Mouse (Mus musculus) embryonic stem cell, embryonic (primary cell): ENCODE measurements around the gene 9230112D13Rik.

Experiments used
- CTCF ChIA-PET, 4 experiments: fragments of 300-600 bp in 2 of 4; fragments of 350-600 bp in 2 of 4; sonication (Branson Sonifier 250); formaldehyde crosslinking; loops; one replicate each; lab custom pipeline; 2022; ENCODE audit warnings: inconsistent platforms in 2 of 4; lab: Charles Lee
- POLR2A ChIA-PET, 4 experiments: fragments of 300-600 bp in 2 of 4; fragments of 350-600 bp in 2 of 4; sonication (Branson Sonifier 250); formaldehyde crosslinking; loops; one replicate each; lab custom pipeline; 2022; ENCODE audit warnings: antibody characterized with exemption in 4 of 4, inconsistent platforms in 1 of 4; lab: Charles Lee

The 9230112D13Rik gene

GRCm38 (mm10) chr14:34522701-34523100, at the start of gene 9230112D13Rik:
Gene 9230112D13Rik (minus strand): TSS chr14:34522801.
- POLR2A ChIA-PET, result interaction anchor here in 3 of 4 experiments (0.5 to 1.8 kb wide), 9 partner anchors 14 to 306 kb away, joined by 3 to 6 read pairs (median 5); no protein-coding TSS in a partner anchor

DNA sequence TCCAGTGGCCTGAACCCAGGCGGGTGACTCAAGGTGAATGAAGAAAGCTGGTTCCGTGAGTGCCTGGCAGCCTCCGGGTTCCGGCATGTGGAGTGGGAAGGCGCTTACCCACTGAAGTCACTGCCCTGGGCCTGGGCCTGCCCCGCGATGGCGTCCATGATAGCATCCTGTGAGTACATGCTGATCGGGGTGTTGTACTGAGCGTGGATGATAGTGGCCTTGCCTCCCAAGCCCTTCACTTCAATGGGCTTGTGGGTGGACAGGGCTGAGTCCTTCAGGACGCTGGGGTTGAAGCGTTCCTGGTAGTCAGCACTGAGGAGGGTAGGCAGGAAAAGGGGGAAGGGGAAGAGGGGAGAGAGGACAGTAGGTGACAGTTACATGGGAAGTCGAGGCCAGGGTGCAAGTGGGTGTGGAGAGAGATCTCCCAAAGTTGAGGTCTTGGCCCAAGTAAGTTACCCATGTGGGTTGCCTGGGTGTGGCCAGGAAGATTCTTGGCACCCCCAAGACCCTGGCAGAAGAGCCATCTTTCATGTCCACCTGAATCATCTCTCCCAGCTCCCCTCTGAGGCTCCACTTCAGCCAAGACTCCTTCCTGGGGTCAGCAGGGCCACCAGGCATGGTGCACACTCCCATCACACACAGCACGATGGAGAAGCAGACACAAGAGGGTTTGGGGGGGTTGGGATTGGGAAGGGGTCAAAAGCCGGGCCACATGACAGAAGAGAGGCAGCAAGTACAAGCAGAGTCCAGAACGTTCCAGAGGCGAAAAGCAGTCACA, 49.2 kb upstream of the 9230112D13Rik start:
- POLR2A ChIA-PET, result interaction anchor here in 3 of 4 experiments (0.6 to 1.7 kb wide), 4 partner anchors 23 to 224 kb away, joined by 3 to 4 read pairs (median 4); no protein-coding TSS in a partner anchor
- CTCF ChIA-PET, result interaction anchor here in 3 of 4 experiments (0.5 to 1.6 kb wide), 8 partner anchors 24 to 486 kb away, joined by 3 to 18 read pairs (median 4); no protein-coding TSS in a partner anchor

More at GRCm38 (mm10) chr14:34522701-34523100, at the start of gene 9230112D13Rik:
- CTCF ChIA-PET, result no interaction called here

GRCm38 (mm10) chr14:34570903-34571302, 48.3 kb upstream of the 9230112D13Rik start:
- ChIA-PET POLR2A (interaction anchor here in 2 of 4 experiments (0.6 to 1.7 kb wide), 2 partner anchors 112 to 194 kb away, joined by 3 to 4 read pairs; no protein-coding TSS in a partner anchor), CTCF (interaction anchor here in 3 of 4 experiments (0.5 to 1.6 kb wide), 8 partner anchors 25 to 487 kb away, joined by 3 to 6 read pairs (median 4); no protein-coding TSS in a partner anchor)

DNA sequence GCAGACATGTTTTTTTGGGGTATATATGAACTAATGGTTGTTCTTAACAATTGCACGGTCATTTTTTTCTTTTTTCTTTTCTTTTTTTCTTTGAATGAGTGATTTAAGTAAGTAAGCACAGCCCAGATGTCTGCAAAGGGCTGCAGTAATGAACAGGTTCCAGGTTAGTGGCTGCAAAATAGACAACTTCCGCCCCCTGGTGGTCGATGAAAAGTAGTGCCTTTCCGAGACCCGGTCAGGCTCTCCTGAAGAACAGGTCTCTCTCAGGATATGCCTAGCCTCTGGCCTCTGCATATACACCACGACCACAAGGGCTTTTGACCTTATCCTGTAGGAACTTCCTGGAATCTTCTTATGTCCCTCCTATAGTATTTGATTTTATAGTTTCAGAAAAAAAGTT, 47.7 kb upstream of the 9230112D13Rik start:
- CTCF ChIA-PET, result interaction anchor here in 2 of 4 experiments (0.6 to 1.6 kb wide), 6 partner anchors 22 to 198 kb away, joined by 3 to 7 read pairs (median 3); no protein-coding TSS in a partner anchor
- POLR2A ChIA-PET, result interaction anchor here in 1 of 4 experiments (0.6 to 1.7 kb wide), 3 partner anchors 15 to 111 kb away, joined by 3 to 4 read pairs (median 4); no protein-coding TSS in a partner anchor

- CTCF ChIA-PET, result interaction anchor here (0.5 to 1.5 kb wide), 8 partner anchors 9 to 192 kb away, joined by 3 to 9 read pairs (median 4); no protein-coding TSS in a partner anchor
- POLR2A ChIA-PET, result interaction anchor here in 3 of 4 experiments (1.5 to 3.9 kb wide), 5 partner anchors 15 to 110 kb away, joined by 4 to 17 read pairs (median 9); partner anchors contain the start of gene Bmpr1a (in 1 of the 3)
These were observed 47.1 kb upstream of the 9230112D13Rik start for GRCm38 (mm10) chr14:34569534-34570194.

- ChIA-PET POLR2A (interaction anchor here in 3 of 4 experiments (1.0 to 3.9 kb wide), 8 partner anchors 8 to 109 kb away, joined by 3 to 17 read pairs (median 8); partner anchors contain the start of gene Bmpr1a (in 1 of the 3)), CTCF (interaction anchor here in 2 of 4 experiments (0.7 to 1.5 kb wide), 5 partner anchors 13 to 205 kb away, joined by 3 to 9 read pairs (median 3); no protein-coding TSS in a partner anchor)
These were observed 46.0 kb upstream of the 9230112D13Rik start for GRCm38 (mm10) chr14:34568626-34569025.

GRCm38 (mm10) chr14:34567697-34568096, 45.1 kb upstream of the 9230112D13Rik start:
- ChIA-PET POLR2A (interaction anchor here in 3 of 4 experiments (0.6 to 3.9 kb wide), 10 partner anchors 9 to 1257 kb away, joined by 3 to 17 read pairs (median 4); partner anchors contain the start of gene Bmpr1a (in 1 of the 3)), CTCF (interaction anchor here in 1 of 4 experiments (0.8 to 1.2 kb wide), 2 partner anchors 27 to 204 kb away, joined by 3 read pairs; no protein-coding TSS in a partner anchor)

- ChIA-PET POLR2A (interaction anchor here in 2 of 4 experiments (0.6 to 3.9 kb wide), 5 partner anchors 19 to 205 kb away, joined by 3 to 11 read pairs (median 9); partner anchors contain the start of gene Bmpr1a (in 1 of the 2)), CTCF (interaction anchor here in 1 of 4 experiments (0.8 kb wide), 1 partner anchor 9 kb away, joined by 3 read pairs; no protein-coding TSS in a partner anchor)
These were observed 43.9 kb upstream of the 9230112D13Rik start for GRCm38 (mm10) chr14:34566530-34566929.

- POLR2A ChIA-PET, result interaction anchor here in 3 of 4 experiments (0.6 to 1.6 kb wide), 6 partner anchors 24 to 320 kb away, joined by 3 to 6 read pairs (median 4); no protein-coding TSS in a partner anchor
- CTCF ChIA-PET, result interaction anchor here in 2 of 4 experiments (0.7 to 1.2 kb wide), 3 partner anchors 8 to 168 kb away, joined by 3 to 4 read pairs (median 3); no protein-coding TSS in a partner anchor
These were observed 43.1 kb upstream of the 9230112D13Rik start for GRCm38 (mm10) chr14:34565711-34566110.

DNA sequence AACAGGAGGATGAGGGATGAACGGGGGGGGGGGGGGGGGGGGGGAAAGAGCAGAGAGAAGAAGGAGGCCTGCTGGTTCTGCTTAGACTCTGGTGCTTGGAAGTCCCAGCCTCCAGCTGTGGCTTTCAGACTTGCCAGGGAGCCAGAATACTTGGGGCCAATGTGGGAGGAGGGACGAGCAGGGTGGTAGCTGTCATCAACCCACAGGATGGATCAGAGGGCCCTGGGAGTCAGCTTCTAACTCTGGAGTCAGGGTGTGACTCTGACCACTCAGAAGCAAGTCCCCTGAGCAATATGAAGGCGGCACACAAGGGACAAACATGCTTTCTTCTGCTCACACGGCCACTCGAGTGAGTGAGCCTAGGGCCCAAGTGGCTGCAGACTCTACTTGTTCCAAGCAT, 42.0 kb upstream of the 9230112D13Rik start:
- ChIA-PET CTCF (interaction anchor here in 1 of 4 experiments (0.5 kb wide), 1 partner anchor 97 kb away, joined by 4 read pairs; no protein-coding TSS in a partner anchor), POLR2A (interaction anchor here in 2 of 4 experiments (0.5 to 1.6 kb wide), 4 partner anchors 98 to 484 kb away, joined by 3 to 6 read pairs (median 5); no protein-coding TSS in a partner anchor)

DNA sequence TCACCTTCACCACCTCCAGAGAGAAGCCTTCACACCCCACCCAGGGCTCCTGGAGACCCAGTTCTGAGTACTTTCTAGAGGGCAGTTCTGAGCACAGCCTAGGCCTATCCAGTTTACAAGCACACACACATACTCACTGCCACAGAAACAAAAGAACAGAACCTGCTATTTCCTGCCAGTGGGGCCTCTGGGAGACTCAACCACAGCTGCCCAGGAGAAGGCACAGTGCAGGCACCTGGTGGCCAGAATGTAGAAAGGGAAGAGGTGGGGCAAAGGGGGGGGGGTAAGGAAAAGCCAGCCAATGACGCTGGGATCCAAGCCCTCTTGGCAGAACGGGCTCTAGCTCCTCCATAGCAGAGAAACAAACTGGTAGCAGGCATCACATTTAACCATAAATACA, 39.8 kb upstream of the 9230112D13Rik start:
- POLR2A ChIA-PET, result interaction anchor here in 3 of 4 experiments (0.7 to 4.0 kb wide), 12 partner anchors 9 to 216 kb away, joined by 3 to 13 read pairs (median 4); no protein-coding TSS in a partner anchor

DNA sequence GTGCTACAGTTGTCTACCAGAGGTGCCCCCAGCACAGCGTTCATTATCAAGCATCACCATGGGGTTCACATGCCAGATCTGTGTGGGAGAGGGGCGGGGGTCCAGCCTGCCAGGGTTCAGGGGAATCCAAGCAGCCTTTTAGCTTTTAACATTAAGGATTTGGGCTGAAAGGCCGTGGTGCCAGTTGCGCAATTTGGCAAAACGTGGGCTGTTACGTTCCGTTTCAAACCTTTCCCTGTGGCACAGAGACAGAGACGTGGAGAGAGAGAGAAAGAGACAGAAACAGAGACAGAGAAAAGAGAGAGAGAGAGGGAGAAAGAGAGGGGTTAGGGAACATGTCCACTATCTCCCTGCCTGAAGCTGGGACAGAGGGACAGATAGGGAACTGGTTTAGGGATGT, 39.0 kb upstream of the 9230112D13Rik start:
- POLR2A ChIA-PET, result interaction anchor here in 3 of 4 experiments (0.6 to 4.0 kb wide), 8 partner anchors 9 to 212 kb away, joined by 3 to 13 read pairs (median 3); no protein-coding TSS in a partner anchor
- CTCF ChIA-PET, result interaction anchor here in 2 of 4 experiments (0.6 to 1.9 kb wide), 4 partner anchors 12 to 18 kb away, joined by 3 to 11 read pairs (median 4); no protein-coding TSS in a partner anchor

More for the DNA sequence above, 39.8 kb upstream of the 9230112D13Rik start:
- CTCF ChIA-PET, result interaction anchor here in 2 of 4 experiments (1.6 to 1.9 kb wide), 2 partner anchors 11 kb away, joined by 4 to 11 read pairs; no protein-coding TSS in a partner anchor

DNA sequence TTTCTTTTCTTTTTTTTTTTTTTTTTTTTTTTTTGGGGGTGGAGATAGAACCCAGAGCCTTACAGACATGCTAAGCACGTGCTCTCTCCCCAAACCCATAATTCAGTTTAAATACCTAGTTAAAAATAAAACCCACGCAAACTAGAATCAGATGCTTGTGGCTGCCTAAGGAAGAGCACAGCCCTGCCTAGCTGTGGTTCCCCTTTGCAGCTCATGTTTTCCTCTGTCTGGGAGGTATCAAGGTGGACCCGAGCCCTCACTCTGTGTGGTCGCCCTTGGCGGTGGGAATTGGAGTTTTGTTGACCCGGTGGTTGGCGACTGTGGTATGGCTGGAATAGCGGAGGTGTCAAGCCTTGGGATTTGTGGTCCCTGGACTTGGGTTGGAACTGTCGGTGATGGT, 36.3 kb upstream of the 9230112D13Rik start:
- CTCF ChIA-PET, result interaction anchor here in 2 of 4 experiments (0.6 to 1.1 kb wide), 2 partner anchors 10 to 779 kb away, joined by 3 to 5 read pairs; no protein-coding TSS in a partner anchor
- POLR2A ChIA-PET, result interaction anchor here in 2 of 4 experiments (0.8 to 2.2 kb wide), 4 partner anchors 11 to 99 kb away, joined by 3 to 7 read pairs (median 4); no protein-coding TSS in a partner anchor

DNA sequence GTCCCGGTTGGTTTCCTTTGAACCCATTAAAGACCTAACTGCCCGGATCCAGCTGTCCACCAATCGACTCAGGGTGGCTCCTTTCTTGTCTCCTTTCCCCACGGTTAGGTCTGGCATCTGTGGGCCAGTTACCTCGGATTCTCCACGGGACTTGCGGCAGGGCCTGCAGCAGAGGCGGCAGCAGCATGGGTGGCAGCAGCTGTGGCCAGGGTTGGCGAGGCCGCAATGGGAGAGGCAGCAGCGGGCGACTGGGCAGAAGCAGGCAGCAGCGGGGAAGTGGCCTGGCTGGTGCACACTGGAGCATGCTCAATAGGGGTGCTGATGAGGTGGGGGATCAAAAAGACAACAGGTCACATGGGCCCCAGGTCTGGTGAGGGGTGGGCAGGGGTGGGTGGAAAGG, 32.6 kb upstream of the 9230112D13Rik start:
- ChIA-PET CTCF (interaction anchor here in 2 of 4 experiments (0.6 to 1.3 kb wide), 6 partner anchors 14 to 475 kb away, joined by 3 to 4 read pairs (median 3); no protein-coding TSS in a partner anchor), POLR2A (interaction anchor here (0.5 to 2.3 kb wide), 13 partner anchors 12 to 143 kb away, joined by 3 to 7 read pairs (median 4); no protein-coding TSS in a partner anchor)

GRCm38 (mm10) chr14:34554047-34554446, 31.4 kb upstream of the 9230112D13Rik start:
- CTCF ChIA-PET, result interaction anchor here in 1 of 4 experiments (1.2 to 1.3 kb wide), 2 partner anchors 19 to 20 kb away, joined by 3 read pairs; no protein-coding TSS in a partner anchor
- POLR2A ChIA-PET, result interaction anchor here in 3 of 4 experiments (0.9 to 2.3 kb wide), 6 partner anchors 8 to 190 kb away, joined by 3 to 7 read pairs (median 3); no protein-coding TSS in a partner anchor

DNA sequence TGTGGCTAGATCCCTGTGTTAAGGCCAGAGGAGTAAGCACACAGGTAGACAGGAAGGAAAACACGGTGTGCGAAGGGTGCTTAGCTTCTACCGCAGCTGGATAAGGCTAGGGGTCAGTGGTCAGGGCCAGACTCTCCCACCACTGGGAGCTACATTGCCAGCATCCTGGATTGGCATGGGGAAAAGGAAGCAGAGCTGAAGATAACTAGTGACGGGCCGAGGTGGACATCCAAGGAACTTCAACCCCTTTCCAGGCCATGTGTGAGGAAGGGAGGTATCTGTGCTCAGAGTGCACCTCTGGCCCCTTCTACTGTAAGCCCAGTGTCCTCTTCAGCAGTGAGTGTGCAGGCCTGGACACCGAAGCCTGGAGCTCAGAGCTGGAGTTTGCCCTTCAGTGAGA, 30.9 kb upstream of the 9230112D13Rik start:
- ChIA-PET CTCF (interaction anchor here in 1 of 4 experiments (1.2 to 1.3 kb wide), 2 partner anchors 20 to 21 kb away, joined by 3 read pairs; no protein-coding TSS in a partner anchor), POLR2A (interaction anchor here in 2 of 4 experiments (0.9 to 2.3 kb wide), 4 partner anchors 9 to 94 kb away, joined by 3 to 13 read pairs (median 5); no protein-coding TSS in a partner anchor)
